ENCODE assay signal across 17 mouse cellular contexts in the genomic region with DNA sequence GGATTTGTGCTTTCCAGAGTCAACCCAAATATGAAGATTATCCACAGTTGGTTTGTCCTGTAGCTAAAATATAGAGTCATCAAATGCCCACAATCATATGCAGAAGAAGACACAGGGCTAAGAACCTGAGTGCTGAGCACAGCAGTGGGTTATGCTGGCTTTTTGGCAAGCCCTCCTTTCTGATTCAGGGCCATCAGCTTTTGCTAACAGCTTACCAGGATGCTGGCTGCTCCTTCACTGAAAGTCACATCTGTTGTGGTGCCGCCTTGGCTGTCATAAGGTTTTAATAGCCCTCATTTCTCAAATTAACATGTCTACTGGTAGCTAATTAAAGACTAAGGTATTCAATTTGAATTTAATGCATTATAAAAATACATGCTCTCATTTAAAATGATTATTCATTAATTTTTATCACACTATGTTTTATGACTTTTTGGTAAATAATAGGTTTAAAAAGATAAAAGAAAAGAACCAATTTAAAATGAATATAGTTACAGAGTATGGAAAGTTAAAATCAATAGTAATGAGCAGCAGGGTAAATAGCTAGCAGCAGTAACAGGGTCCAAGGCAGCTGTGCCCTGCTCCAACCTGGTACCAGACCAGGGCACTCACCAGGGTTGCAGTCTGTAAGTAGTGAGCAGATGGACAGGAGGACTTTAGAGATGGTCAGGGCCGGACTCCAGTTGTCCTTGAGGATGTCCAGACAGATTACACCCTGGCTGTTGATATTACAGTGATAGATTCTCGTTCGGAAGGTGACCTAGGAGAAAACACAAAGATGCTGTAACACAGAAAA.
DNase-seq lines count a peak whose midpoint lies in the region; ATAC-seq lines count a peak whose summit lies in the region.
"Had no signal": no experiment of that assay in that cellular context is flagged by ENCODE, and none has a peak within 500 bp of the region (broad histone marks: within the 10 kb centered on the region; RNA-seq: fewer than 3 reads in every experiment).

No protein-coding gene starts in this region.

- intact Hi-C loops in left cerebral cortex, postnatal 4 days (cut with DNase I) = no loop called here
- intact Hi-C loops in left cerebral cortex, postnatal 10 days (cut with DNase I) = no loop called here

- no peak overlapping the region for H3K27ac ChIP-seq in hindbrain, embryonic 16.5 days (ENCODE audit: low read depth, low read length)
- no peak overlapping the region for H3K27ac ChIP-seq in heart, embryonic 11.5 days (ENCODE audit: low read depth, low read length)
- H3K27ac ChIP-seq: embryonic facial prominence, embryonic 10.5 days; neural tube, embryonic 12.5 days had no signal

- H3K36me3 ChIP-seq in hindbrain, embryonic 16.5 days (ENCODE audit: control insufficient read depth, insufficient read depth, low read length) = no peaks in the 10 kb centered on the region
- H3K36me3 ChIP-seq in heart, embryonic 11.5 days (ENCODE audit: control insufficient read depth, insufficient read depth, low read length) = no peaks in the 10 kb centered on the region
- H3K36me3 ChIP-seq: embryonic facial prominence, embryonic 10.5 days; G1E; neural tube, embryonic 12.5 days had no signal

- no peak overlapping the region for H3K4me3 ChIP-seq in hindbrain, embryonic 16.5 days (ENCODE audit: low read length)
- H3K4me3 ChIP-seq in heart, embryonic 11.5 days (ENCODE audit: low read depth, low read length) = no peak overlapping the region
- H3K4me3 ChIP-seq: embryonic facial prominence, embryonic 10.5 days; neural tube, embryonic 12.5 days had no signal

- H3K9me3 ChIP-seq in hindbrain, embryonic 16.5 days (ENCODE audit: control insufficient read depth, low read length) = no peaks in the 10 kb centered on the region
- no peaks in the 10 kb centered on the region for H3K9me3 ChIP-seq in heart, embryonic 11.5 days (replicated peaks; ENCODE audit: control insufficient read depth, low read length)
- H3K9me3 ChIP-seq: embryonic facial prominence, embryonic 10.5 days; G1E; neural tube, embryonic 12.5 days had no signal

- H3K27me3 ChIP-seq in hindbrain, embryonic 16.5 days (replicated peaks; ENCODE audit: control insufficient read depth, insufficient read depth, low read length) = no peaks in the 10 kb centered on the region
- H3K27me3 ChIP-seq in heart, embryonic 11.5 days (ENCODE audit: control insufficient read depth, insufficient read depth, low read length) = no peaks in the 10 kb centered on the region
- H3K27me3 ChIP-seq: neural tube, embryonic 12.5 days had no signal

- H3K4me1 ChIP-seq in hindbrain, embryonic 16.5 days (ENCODE audit: control insufficient read depth, insufficient read depth, low read depth, low read length) = no peaks in the 10 kb centered on the region
- no peaks in the 10 kb centered on the region for H3K4me1 ChIP-seq in heart, embryonic 11.5 days (ENCODE audit: control insufficient read depth, insufficient read depth, low read length)
- H3K4me1 ChIP-seq: embryonic facial prominence, embryonic 10.5 days; neural tube, embryonic 12.5 days had no signal

- H3K4me2 ChIP-seq in hindbrain, embryonic 16.5 days (ENCODE audit: low read length) = no peak overlapping the region
- H3K4me2 ChIP-seq in heart, embryonic 11.5 days = no peak overlapping the region
- H3K4me2 ChIP-seq: neural tube, embryonic 12.5 days had no signal

- ATAC-seq in hindbrain, embryonic 16.5 days = peak; percentile 92
- no peak for ATAC-seq in heart, embryonic 11.5 days (replicated peaks; ENCODE audit: insufficient number of reproducible peaks, low FRiP score, low TSS enrichment)

- H3K9ac ChIP-seq in hindbrain, embryonic 16.5 days (ENCODE audit: low read depth, low read length) = no peak overlapping the region
- no peak overlapping the region for H3K9ac ChIP-seq in heart, embryonic 11.5 days (ENCODE audit: low read depth, low read length)
- H3K9ac ChIP-seq: neural tube, embryonic 12.5 days had no signal

- peak; percentile 77 for DNase-seq in left cerebral cortex, postnatal 4 days
- no peak for DNase-seq in left cerebral cortex, postnatal 10 days (ENCODE audit: extremely low spot score in 1 of 2, low spot score in 2 of 2)
- DNase-seq in cerebellum, adult 11 months = peak; percentile 9
- DNase-seq in cerebellum, postnatal 14 days = peak; percentile 80
- DNase-seq in frontal cortex, postnatal 36 days (ENCODE audit: low spot score in 2 of 2) = no peak
- no peak for DNase-seq in ovary, postnatal 14 days (ENCODE audit: low spot score)
- DNase-seq: adrenal gland, adult 8-10 months; heart, postnatal 14 days; kidney, adult 11 months; kidney, postnatal 25 days; lung, postnatal 14 days; right cerebral cortex, adult 18-20 months had no signal

- WGBS in hindbrain, embryonic 16.5 days = 63% methylated on average over 4 of the region's 4 CpGs
- 79% methylated on average over 4 of the region's 4 CpGs for WGBS in heart, embryonic 11.5 days (ENCODE audit: insufficient replicate concordance)

Comparison
In these comparisons a context has a peak if more than half of its experiments do, and no peak if none do; other contexts are left out.
1. DNase-seq: peak in left cerebral cortex, postnatal 4 days (single experiment), cerebellum, adult 11 months (single experiment) and cerebellum, postnatal 14 days (2 of 2); none in left cerebral cortex, postnatal 10 days (0 of 2), frontal cortex, postnatal 36 days (0 of 2) and ovary, postnatal 14 days (single experiment).